Mouse (Mus musculus) activated CD4-positive, CD25-positive, alpha-beta regulatory T cell (primary cell): ENCODE data around the gene Btbd35f7. TPM values are rescaled to one million over a fixed set of nuclear protein-coding genes. Genes with fewer than 3 reads are reported as not detected.

Source experiments
- polyA plus RNA-seq, 2 experiments: library from polyadenylated mRNA; unstranded; fragments of 100-300 nt; shearing (Covaris generic); gene quantifications; one replicate each; pipeline ENCODE4 v1.2.1; 2017

Gene Btbd35f7
- polyA plus RNA-seq, result not detected

GRCm38 (mm10) chrX:5668767-5669166 is at the start of gene Btbd35f7:
Btbd35f7 (plus strand) TSS chrX:5669067.

Other genes with a start within 250 kb of the Btbd35f7 start
- not detected for gene Mycs, start 199.8 kb upstream of the Btbd35f7 start, polyA plus RNA-seq